Mouse (Mus musculus): ENCODE measurements around the gene Pvalb. TPM values are rescaled to one million over a fixed set of nuclear protein-coding genes. Genes with fewer than 3 reads are reported as not detected.

Pvalb gene
- total and polyA plus RNA-seq, 3 experiments: not detected

DNA sequence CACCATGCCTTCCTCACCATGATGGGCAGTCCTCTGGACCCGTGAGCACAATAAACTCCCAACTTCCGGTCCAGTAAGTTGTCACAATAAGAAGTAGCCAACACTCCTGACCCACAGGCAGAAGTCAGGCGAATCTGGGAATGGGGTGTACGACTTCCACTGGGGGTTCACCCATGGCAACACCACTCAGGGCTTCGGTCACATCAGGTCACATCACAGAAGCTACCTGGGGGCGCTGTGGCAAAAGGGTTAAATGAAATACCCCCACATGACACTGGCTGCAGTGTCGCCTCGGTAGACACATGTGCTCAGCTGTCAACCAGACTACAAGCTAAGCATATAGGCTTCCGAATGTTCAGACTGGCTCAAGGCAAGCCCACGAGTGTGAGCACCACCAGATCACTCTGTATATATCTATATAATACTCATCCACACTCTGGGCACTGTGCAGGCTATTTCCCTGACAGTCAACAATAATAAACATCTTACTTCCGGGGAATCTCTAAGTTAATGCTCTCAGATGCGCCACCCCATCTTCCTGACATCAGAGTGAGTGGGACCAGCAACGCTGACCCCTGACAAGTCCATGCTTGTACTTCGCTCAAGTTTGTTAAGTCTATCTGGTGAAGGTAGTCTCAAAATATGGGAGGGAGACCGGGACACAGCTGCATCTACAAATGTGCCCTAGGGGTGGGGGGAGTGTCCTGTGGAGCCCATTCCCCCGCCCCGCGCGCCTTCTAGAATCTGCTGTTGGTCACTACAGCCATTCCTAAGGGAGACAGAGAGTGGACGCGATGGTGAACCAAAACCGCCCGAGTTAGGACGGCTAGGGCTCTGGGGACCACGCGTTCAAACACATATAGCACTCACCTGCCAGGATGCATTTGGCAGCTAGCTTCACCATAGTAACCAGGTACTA is 33.0 kb downstream of the Pvalb start:
- H3K79me2 ChIP-seq (ENCODE audit: control insufficient read depth, insufficient read depth, low read length, poor library complexity): peaks cover 2% of the 10 kb centered on the region
- DNase-seq (ENCODE audit: low read depth, low spot score): peak; percentile 41
- H3K9ac ChIP-seq (ENCODE audit: control insufficient read depth, low read depth, low read length, poor library complexity, severe bottlenecking): peak overlapping the region; percentile 79
- peak overlapping the region; percentile 60 to 79 for H3K4me3 ChIP-seq (ENCODE audit: control insufficient read depth in 1 of 2, insufficient read depth in 1 of 2, low read depth in 2 of 2, low read length in 2 of 2)
- TF ChIP-seq SIN3A (IDR thresholded peaks at IDR 0.05; ENCODE audit: low read length) (peak; percentile 31; the same call in 1 of the 2 replicates), CHD2 (IDR thresholded peaks at IDR 0.05; ENCODE audit: low read length) (no peak), MEF2A (IDR thresholded peaks at IDR 0.05; ENCODE audit: extremely low read depth, insufficient replicate concordance, low read depth, low read length, poor library complexity, severe bottlenecking) (no peak), MAX (IDR thresholded peaks at IDR 0.05; ENCODE audit: low read length) (peak; percentile 28; the same call in 1 of the 2 replicates), E2F4 (IDR thresholded peaks at IDR 0.05; ENCODE audit: borderline replicate concordance, low read depth, low read length) (no peak), GABPA (IDR thresholded peaks at IDR 0.05; ENCODE audit: low read depth, low read length) (no peak), TBP (IDR thresholded peaks at IDR 0.05; ENCODE audit: low read depth, low read length) (no peak), ZC3H11A (IDR thresholded peaks at IDR 0.05; ENCODE audit: low read depth, low read length) (no peak), MAZ (IDR thresholded peaks at IDR 0.05; ENCODE audit: low read depth, low read length) (no peak), KAT2A (conservative IDR thresholded peaks at IDR 0.05; ENCODE audit: low read depth, low read length) (no peak), USF1 (IDR thresholded peaks at IDR 0.05; ENCODE audit: low read depth, low read length) (no peak), SMC3 (IDR thresholded peaks at IDR 0.05; ENCODE audit: low read depth, low read length) (no peak), ELF1 (IDR thresholded peaks at IDR 0.05; ENCODE audit: low read depth, low read length) (no peak), UBTF (IDR thresholded peaks at IDR 0.05; ENCODE audit: borderline replicate concordance, insufficient read depth, low read depth, low read length) (no peak), CTCF (IDR thresholded peaks at IDR 0.05 in 2 of 3, conservative IDR thresholded peaks at IDR 0.05 in 1 of 3; ENCODE audit: control insufficient read depth in 1 of 3, insufficient read depth in 1 of 3, low read depth in 2 of 3, low read length in 3 of 3, poor library complexity in 1 of 3, severe bottlenecking in 1 of 3) (no peak), MXI1 (IDR thresholded peaks at IDR 0.05; ENCODE audit: low read depth, low read length) (peak; percentile 95), RAD21 (IDR thresholded peaks at IDR 0.05; ENCODE audit: low read depth, low read length) (no peak), POLR2AphosphoS5 (IDR thresholded peaks at IDR 0.05; ENCODE audit: borderline replicate concordance, low read depth, low read length) (no peak), RCOR1 (IDR thresholded peaks at IDR 0.05; ENCODE audit: low read depth, low read length) (no peak)
- no peaks in the 10 kb centered on the region for H3K9me3 ChIP-seq (replicated peaks; ENCODE audit: insufficient read depth, low read length)
- no peaks in the 10 kb centered on the region for H3K36me3 ChIP-seq (ENCODE audit: control insufficient read depth in 1 of 2, insufficient read depth in 2 of 2, low read length in 2 of 2)
- H3K27ac ChIP-seq (ENCODE audit: control insufficient read depth, low read depth, low read length): peak overlapping the region; percentile 21; the same call in 1 of the 2 replicates
- no peaks in the 10 kb centered on the region for H3K27me3 ChIP-seq (ENCODE audit: control insufficient read depth in 1 of 2, insufficient read depth in 2 of 2, low read length in 2 of 2)
- peaks cover 0 to 14% of the 10 kb centered on the region in 2 experiments; a peak in 3 of 4 replicates for H3K4me1 ChIP-seq (ENCODE audit: control insufficient read depth in 1 of 2, insufficient read depth in 2 of 2, low read length in 2 of 2)

Measured in MEL (cell line).